Mouse (Mus musculus) CH12.LX (cell line): ENCODE results near the gene Pcnt. TPM values are rescaled to one million over a fixed set of nuclear protein-coding genes. Genes with fewer than 3 reads are reported as not detected.
A peak's percentile ranks its signal among the peaks of the same experiment; 100 is the strongest.

Source experiments
- DNase-seq: peaks from one replicate; pipeline ENCODE4 v3.0.0-alpha.2; 2013; ENCODE audit errors: extremely low read depth
- H3K27ac ChIP-seq: 2 replicates; pipeline ENCODE4 v1.5.1; 2012; ENCODE audit warnings: low read depth, mild to moderate bottlenecking, control low read depth, moderate library complexity; ENCODE audit not compliant: insufficient read depth
- H3K27me3 ChIP-seq: replicated peaks from 2 replicates; pipeline ENCODE3; 2012; ENCODE audit warnings: inconsistent platforms
- H3K36me3 ChIP-seq, 2 experiments: replicated peaks in 1 of 2; 2 replicates each; pipeline versions ENCODE3 to v1.6.1; 2012; ENCODE audit warnings: inconsistent platforms in 1 of 2, low read length in 1 of 2, mild to moderate bottlenecking in 1 of 2, mixed read lengths in 1 of 2, moderate library complexity in 1 of 2; ENCODE audit not compliant: control insufficient read depth in 1 of 2, insufficient read depth in 1 of 2
- H3K4me1 ChIP-seq, 2 experiments: 2 replicates each; pipeline ENCODE4 v1.6.1; 2012; ENCODE audit warnings: inconsistent platforms in 1 of 2, moderate library complexity in 1 of 2; ENCODE audit not compliant: insufficient read depth in 2 of 2, control insufficient read depth in 1 of 2
- H3K4me2 ChIP-seq: 2 replicates; pipeline ENCODE4 v1.6.1; 2012; ENCODE audit warnings: low read depth, mild to moderate bottlenecking, control low read depth; ENCODE audit not compliant: poor library complexity, insufficient read depth, severe bottlenecking
- H3K4me3 ChIP-seq, 3 experiments: fragments of 150-350 bp in 1 of 3; sonication (generic) in 1 of 3; replicated peaks in 1 of 3; 2 replicates each; pipeline versions ENCODE3 to v1.5.1; 2011 to 2012; ENCODE audit warnings: low read depth in 2 of 3, low read length in 2 of 3, mild to moderate bottlenecking in 2 of 3, moderate library complexity in 2 of 3, control low read depth in 1 of 3, improper control_type of control experiment in 1 of 3, inconsistent platforms in 1 of 3, mixed read lengths in 1 of 3; ENCODE audit not compliant: poor library complexity in 1 of 3
- H3K79me2 ChIP-seq: replicated peaks from 2 replicates; pipeline ENCODE4 v1.6.1; 2012; ENCODE audit warnings: mild to moderate bottlenecking, moderate library complexity; ENCODE audit not compliant: control insufficient read depth, poor library complexity, insufficient read depth, severe bottlenecking; ENCODE audit errors: extremely low read depth
- H3K9ac ChIP-seq: 2 replicates; pipeline ENCODE4 v1.6.1; 2012; ENCODE audit warnings: low read depth, mild to moderate bottlenecking, control low read depth, moderate library complexity; ENCODE audit not compliant: insufficient read depth
- H3K9me3 ChIP-seq: replicated peaks from 2 replicates; pipeline ENCODE3; 2012; ENCODE audit warnings: low read length, inconsistent platforms, mixed read lengths
- CHD1 ChIP-seq: IDR thresholded peaks from 2 replicates; pipeline ENCODE4 v1.6.1; 2012; ENCODE audit warnings: low read depth, low read length, improper control_type of control experiment, inconsistent platforms
- CTCF ChIP-seq, 2 experiments: IDR thresholded peaks in 1 of 2; conservative IDR thresholded peaks in 1 of 2; 2 replicates each; pipeline ENCODE4 v1.5.1; 2011 to 2012; ENCODE audit warnings: low read depth in 2 of 2, low read length in 2 of 2, improper control_type of control experiment in 1 of 2, inconsistent platforms in 1 of 2, mild to moderate bottlenecking in 1 of 2, moderate library complexity in 1 of 2
- E2F4 ChIP-seq: IDR thresholded peaks from 2 replicates; pipeline ENCODE4 v1.6.1; 2011; ENCODE audit warnings: low read depth, low read length, improper control_type of control experiment; ENCODE audit not compliant: insufficient replicate concordance
- ELF1 ChIP-seq: IDR thresholded peaks from 2 replicates; pipeline ENCODE4 v1.6.1; 2014; ENCODE audit warnings: low read depth, mild to moderate bottlenecking, inconsistent platforms, low read length, improper control_type of control experiment
- ETS1 ChIP-seq: conservative IDR thresholded peaks from 2 replicates; pipeline ENCODE4 v1.6.1; 2012; ENCODE audit warnings: low read depth, mild to moderate bottlenecking, inconsistent platforms, low read length, improper control_type of control experiment, moderate library complexity
- JUND ChIP-seq: conservative IDR thresholded peaks from 2 replicates; pipeline ENCODE4 v1.6.1; 2011; ENCODE audit warnings: low read depth, low read length, improper control_type of control experiment
- NELFE ChIP-seq: IDR thresholded peaks from 2 replicates; pipeline ENCODE4 v1.6.1; 2011; ENCODE audit warnings: low read depth, low read length, improper control_type of control experiment
- POLR2A ChIP-seq: IDR thresholded peaks from 2 replicates; pipeline ENCODE4 v1.6.1; 2011; ENCODE audit warnings: low read depth, mild to moderate bottlenecking, improper control_type of control experiment, low read length
- POLR2AphosphoS2 ChIP-seq: IDR thresholded peaks from 2 replicates; pipeline ENCODE4 v1.6.1; 2011; ENCODE audit warnings: low read depth, low read length, improper control_type of control experiment
- RAD21 ChIP-seq: IDR thresholded peaks from 2 replicates; pipeline ENCODE4 v1.6.1; 2011; ENCODE audit warnings: low read depth, mild to moderate bottlenecking, low read length, improper control_type of control experiment, moderate library complexity
- SMC3 ChIP-seq: IDR thresholded peaks from 2 replicates; pipeline ENCODE4 v1.6.1; 2011; ENCODE audit warnings: low read depth, low read length, improper control_type of control experiment
- UBTF ChIP-seq: IDR thresholded peaks from 2 replicates; pipeline ENCODE4 v1.6.1; 2012; ENCODE audit warnings: low read depth, mild to moderate bottlenecking, inconsistent platforms, low read length, improper control_type of control experiment, moderate library complexity
- ZC3H11A ChIP-seq: IDR thresholded peaks from 2 replicates; pipeline ENCODE4 v1.6.1; 2012; ENCODE audit warnings: low read depth, mild to moderate bottlenecking, inconsistent platforms, low read length, improper control_type of control experiment
- ZNF384 ChIP-seq: IDR thresholded peaks from 2 replicates; pipeline ENCODE4 v1.6.1; 2012; ENCODE audit warnings: low read depth, low read length, improper control_type of control experiment, inconsistent platforms
- dilution Hi-C: fragments of 300-500 bp; cut with MboI; formaldehyde crosslinking; loops from 2 replicates; pipeline ENCODE4 v1.14.3; 2020; ENCODE audit warnings: low sequenced_read_pairs; ENCODE audit not compliant: extremely low pct_unique_long_range_greater_than_20kb, extremely low pct_ligation_motif_present
- in situ Hi-C: fragments of 300-500 bp; cut with MboI; formaldehyde crosslinking; loops from 3 replicates; pipeline ENCODE4 v1.14.3; 2019; ENCODE audit warnings: low sequenced_read_pairs, low pct_ligation_motif_present, low pct_unique_long_range_greater_than_20kb, mixed read lengths
- polyA plus RNA-seq: library from polyadenylated mRNA; unstranded; fragments of >175 nt; gene quantifications from 2 replicates; pipeline ENCODE4 v1.2.1, GENCODE M21; 2012; ENCODE audit warnings: low read depth; ENCODE audit not compliant: insufficient read length
- total RNA-seq, 2 experiments: library from RNA; depleted of rRNA; stranded (reverse); fragments of 300-350 nt in 1 of 2; fragments of >200 nt in 1 of 2; gene quantifications; 2 replicates each; pipeline ENCODE4 v1.2.3; 2012 to 2014

Pcnt gene
- total and polyA plus RNA-seq, 3 experiments: 22.2 to 30.2 (median 29.1) TPM

DNA sequence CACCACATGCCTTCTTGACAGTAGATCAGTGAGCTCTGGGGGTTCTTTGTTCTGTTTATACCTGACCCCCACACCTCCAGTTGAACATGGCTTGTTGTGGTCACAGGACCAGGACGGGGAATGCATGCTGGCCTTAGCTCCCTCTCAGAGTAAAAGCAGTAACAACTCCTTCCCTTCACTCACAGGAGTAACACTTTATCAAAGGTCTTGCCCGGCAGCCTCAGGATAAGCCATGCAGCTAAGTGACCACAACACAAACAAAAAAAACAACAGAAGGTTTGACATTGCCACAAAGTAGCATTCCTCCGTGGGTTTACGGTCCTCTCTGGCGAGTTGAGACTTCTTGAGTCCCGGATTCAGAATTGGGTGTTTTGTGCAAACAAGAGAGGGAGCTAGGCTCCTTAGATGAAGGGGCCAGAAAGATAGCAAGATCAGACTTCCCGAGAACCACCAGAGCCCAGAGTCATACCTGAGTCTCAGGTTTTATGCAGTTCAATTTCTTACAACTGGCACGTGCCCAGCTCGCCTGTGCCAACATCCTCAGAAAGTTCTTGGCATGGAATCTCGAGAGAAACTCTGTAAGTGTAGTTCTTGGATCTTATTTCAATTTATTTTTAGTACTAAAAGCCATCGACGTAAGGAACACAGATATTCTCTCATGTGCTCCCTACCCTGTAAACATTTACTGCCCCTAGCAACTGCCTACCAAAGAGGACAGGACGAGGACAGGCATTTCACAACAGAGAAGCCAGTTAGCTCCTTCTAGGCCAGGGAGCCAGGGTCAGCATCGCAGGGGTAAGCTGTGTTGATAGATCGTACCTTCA lies 5.0 kb upstream of the Pcnt start:
- Histone ChIP-seq H3K27ac (no peak overlapping the region), H3K36me3 (no peaks in the 10 kb centered on the region), H3K4me2 (no peak overlapping the region), H3K4me1 (peaks cover 0 to 16% of the 10 kb centered on the region in 2 experiments; a peak in 2 of 4 replicates), H3K9ac (no peak overlapping the region), H3K9me3 (no peaks in the 10 kb centered on the region), H3K27me3 (peaks cover under 1% of the 10 kb centered on the region), H3K4me3 (no peak overlapping the region)
- dilution Hi-C loops (no loop called here), in situ Hi-C loops (no loop called here)
- no peak for TF ChIP-seq SMC3
- TF ChIP-seq, all 38 proteins: peak for 0
- no peak for DNase-seq
- H3K79me2 ChIP-seq: no peaks in the 10 kb centered on the region

DNA sequence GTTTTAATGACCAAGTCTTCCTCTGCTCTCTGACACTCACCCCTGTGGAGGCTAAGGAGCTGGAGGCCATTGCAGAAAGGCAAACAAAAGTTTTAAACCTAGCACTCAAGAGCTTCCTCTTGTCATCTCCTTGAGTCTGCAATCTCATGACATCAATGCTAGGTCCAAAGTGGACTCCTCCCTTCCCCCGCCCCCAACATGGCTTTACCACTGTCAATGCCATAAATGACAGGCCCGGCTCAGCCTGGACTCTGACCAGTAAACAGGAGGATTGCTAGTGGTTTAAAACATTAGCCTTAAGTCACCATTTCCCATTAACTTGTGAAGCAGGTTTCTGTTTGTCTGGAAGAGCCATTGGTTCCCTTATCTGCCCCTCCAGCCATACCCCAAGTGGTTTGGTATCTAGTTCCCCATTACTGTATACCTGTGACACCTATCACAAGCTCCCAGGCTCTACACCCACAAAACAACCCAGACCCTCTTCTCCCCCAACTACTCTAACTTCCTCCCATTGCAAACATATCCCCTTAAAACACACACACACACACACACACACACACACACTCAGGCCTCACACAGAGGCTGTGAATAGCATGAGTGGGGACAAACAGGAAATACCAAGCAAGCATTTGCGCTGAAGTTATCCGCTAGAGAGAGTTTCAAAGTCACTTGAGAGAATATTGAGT lies 3.6 kb upstream of the Pcnt start:
- dilution Hi-C loops (no loop called here), in situ Hi-C loops (no loop called here)
- Histone ChIP-seq H3K4me1 (peaks cover 6 to 22% of the 10 kb centered on the region in 2 experiments), H3K9ac (no peak overlapping the region), H3K4me3 (no peak overlapping the region), H3K27me3 (no peaks in the 10 kb centered on the region), H3K79me2 (peaks cover 9% of the 10 kb centered on the region), H3K36me3 (peaks cover 0 to 4% of the 10 kb centered on the region in 2 experiments), H3K27ac (no peak overlapping the region), H3K4me2 (no peak overlapping the region), H3K9me3 (no peaks in the 10 kb centered on the region)
- DNase-seq: no peak
- TF ChIP-seq ZNF384 (no peak), POLR2AphosphoS2 (no peak), SMC3 (no peak)

DNA sequence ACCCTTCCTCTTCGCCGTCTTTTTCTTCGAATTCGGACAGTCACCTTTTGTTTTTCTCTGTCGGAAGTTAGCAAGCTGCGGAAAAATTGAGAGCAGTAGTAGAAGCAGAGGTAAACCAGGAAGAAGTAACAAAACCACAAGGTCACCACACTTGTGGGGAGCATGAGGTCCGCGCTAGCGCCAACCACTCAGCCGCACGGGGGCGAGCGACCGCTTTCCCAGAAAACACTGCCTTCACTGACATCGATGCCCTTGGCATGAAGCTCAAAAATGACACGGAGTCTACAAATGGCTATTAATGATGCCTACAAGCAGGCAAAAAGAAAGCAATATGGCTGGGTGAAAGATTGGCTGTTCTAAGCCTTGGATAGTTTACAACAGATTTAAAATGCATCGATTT lies 2.3 kb downstream of the Pcnt start, which contains the start of gene AC141477.1:
Gene AC141477.1, minus strand, starts transcription at position 164 of the 400 bp plus-strand sequence.
- Histone ChIP-seq H3K27ac (no peak within 1 kb of the TSS), H3K79me2 (peaks cover 15% of the 10 kb centered on the region), H3K4me2 (peak within 1 kb of the TSS; percentile 94; the same call in 1 of the 2 replicates), H3K4me3 (no peak within 1 kb of the TSS)
- DNase-seq: no peak
- in situ Hi-C loops: no loop called here
- no peak for TF ChIP-seq E2F4
- no peak for TF ChIP-seq ZC3H11A
- no peak for TF ChIP-seq POLR2A
- TF ChIP-seq UBTF: no peak
- TF ChIP-seq NELFE: no peak
- TF ChIP-seq JUND: no peak
- TF ChIP-seq CTCF (conservative IDR thresholded peaks at IDR 0.05 in 1 of 2, IDR thresholded peaks at IDR 0.05 in 1 of 2; ENCODE audit: low read depth in 2 of 2, low read length in 2 of 2): no peak
- no peak for TF ChIP-seq ETS1
- TF ChIP-seq RAD21: no peak
- no peak for TF ChIP-seq CHD1
- TF ChIP-seq ELF1: no peak
- no peak for TF ChIP-seq SMC3
- TF ChIP-seq, all 38 proteins: peak for 0
- H3K9ac ChIP-seq: peak within 1 kb of the TSS; percentile 75; the same call in 1 of the 2 replicates
- H3K36me3 ChIP-seq: peaks cover 36 to 61% of the 10 kb centered on the region in 2 experiments
- H3K9me3 ChIP-seq: no peaks in the 10 kb centered on the region
- dilution Hi-C loops: no loop called here
- H3K4me1 ChIP-seq: peaks cover 10 to 20% of the 10 kb centered on the region in 2 experiments
- H3K27me3 ChIP-seq: no peaks in the 10 kb centered on the region
